Mouse (Mus musculus): ENCODE data around the gene Cd7. TPM values are rescaled to one million over a fixed set of nuclear protein-coding genes. Genes with fewer than 3 reads are reported as not detected.
"Not testable (repeated sequence)": the region's sequence is repeated elsewhere in the genome, so short reads cannot be mapped to it uniquely, and the experiment has no call there.

Gene Cd7
- not detected for total RNA-seq (2018; cell fraction: chromatin; rRNA removed)
- total RNA-seq (2018; cell fraction: cytosol; rRNA removed): 1 to 10 TPM in 3 of 26 experiments, under 1 TPM in 21, not detected in 2; 0.14 to 2.3 (median 0.50) TPM
- total RNA-seq (2018; cell fraction: nucleus; rRNA removed): under 1 TPM in 1 of 26 experiments, not detected in 25; 0.74 TPM
- 0.59 to 2.0 TPM in 2 of 3 replicates, not detected in the other for polyA plus RNA-seq (2018)

DNA sequence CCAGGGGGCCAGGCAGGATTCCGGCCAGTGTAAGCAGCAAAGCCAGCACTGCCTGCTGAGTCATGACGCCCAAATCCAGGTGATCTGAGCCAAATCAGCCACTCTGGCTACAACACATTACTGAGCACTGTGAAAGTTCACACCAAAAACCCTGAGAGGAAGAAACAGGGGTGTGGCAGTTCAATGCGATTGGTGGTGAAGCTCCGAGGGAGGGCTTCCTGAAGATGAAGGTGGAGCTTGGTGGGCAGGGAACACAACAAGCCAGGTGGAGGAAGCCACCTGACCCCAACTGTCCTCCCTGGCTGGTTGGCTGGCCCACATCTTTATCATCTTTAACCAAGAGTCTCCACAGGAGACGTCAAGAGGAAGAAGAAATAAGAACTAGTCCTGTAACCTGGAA is at the start of gene Cd7:
Gene Cd7, minus strand, starts transcription at position 117 of the 400 bp plus-strand sequence.
- H3K4me3 ChIP-seq (ENCODE audit: inconsistent target): no peak within 1 kb of the TSS
- no peaks in the 10 kb centered on the region for H3K36me3 ChIP-seq (ENCODE audit: inconsistent target)
- no peaks in the 10 kb centered on the region for H3K79me2 ChIP-seq (ENCODE audit: inconsistent target)
- no peak within 1 kb of the TSS for H3K27ac ChIP-seq
- WGBS (ENCODE audit: missing documents): 23% methylated on average over 5 of the region's 5 CpGs

DNA sequence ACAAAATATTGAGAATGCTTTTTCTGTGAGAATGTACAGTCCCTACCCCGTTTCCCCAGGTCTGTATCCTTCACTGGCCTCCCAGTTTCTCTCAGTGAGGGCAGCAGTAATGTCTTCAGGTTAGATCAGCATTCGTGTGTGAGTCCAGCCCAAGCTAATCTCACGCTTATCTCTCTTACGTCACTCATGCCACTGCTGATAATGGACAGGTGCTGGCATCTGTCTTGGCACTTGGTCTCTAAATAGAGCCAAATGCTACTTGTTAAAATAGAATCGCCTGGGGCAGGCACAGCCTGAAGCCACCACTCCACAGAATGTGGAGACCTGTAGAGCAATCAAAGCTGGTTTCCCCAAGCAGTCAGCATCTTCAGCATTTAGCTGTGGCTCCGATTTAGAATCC is 49.8 kb upstream of the Cd7 start:
- H3K27ac ChIP-seq: no peak overlapping the region
- no peaks in the 10 kb centered on the region for H3K36me3 ChIP-seq (ENCODE audit: inconsistent target)
- H3K4me3 ChIP-seq (ENCODE audit: inconsistent target): no peak overlapping the region
- WGBS (ENCODE audit: missing documents): 90% methylated on average over 6 of the region's 6 CpGs
- no peaks in the 10 kb centered on the region for H3K79me2 ChIP-seq (ENCODE audit: inconsistent target)

DNA sequence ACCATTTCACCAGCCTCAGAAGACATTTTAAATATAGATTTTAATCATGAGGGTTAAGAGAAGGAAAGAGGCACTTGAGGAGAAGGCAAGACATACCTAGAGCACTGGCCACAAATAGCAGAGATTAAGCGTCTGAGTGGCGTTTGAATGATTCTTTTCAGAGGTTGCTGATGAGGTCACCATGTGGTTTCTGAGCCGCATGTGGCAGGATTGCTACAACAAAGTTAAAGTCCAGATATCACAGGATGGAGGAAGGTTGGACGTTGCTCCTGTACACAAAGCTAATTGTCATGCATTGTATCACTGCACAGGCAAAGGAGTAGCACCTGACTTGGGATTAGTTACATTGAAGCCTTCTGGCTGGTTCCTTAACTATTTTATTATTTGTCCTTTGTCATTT is 47.1 kb upstream of the Cd7 start:
- 50% methylated on average over 4 of the region's 4 CpGs for WGBS (ENCODE audit: missing documents)

DNA sequence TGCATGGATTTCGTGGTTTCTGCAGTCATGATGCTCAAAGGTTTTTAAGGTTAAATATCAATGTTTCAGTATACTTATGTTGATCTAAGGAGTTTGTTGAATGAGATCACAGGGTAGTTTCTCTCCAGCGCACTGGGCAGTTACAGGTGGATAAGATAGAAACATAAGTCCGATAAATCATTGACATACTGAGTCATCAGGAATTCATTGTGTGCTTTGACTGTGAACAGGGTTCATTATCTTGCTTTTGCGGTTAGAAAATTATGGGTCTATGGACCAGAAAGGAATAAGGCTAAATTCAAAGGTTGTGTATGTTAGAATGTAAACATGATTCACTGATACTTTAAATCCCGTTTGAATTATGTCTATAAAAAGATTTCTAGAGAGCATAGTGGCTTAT is 46.0 kb upstream of the Cd7 start:
- WGBS (ENCODE audit: missing documents): 94% methylated on average over 5 of the region's 5 CpGs

More for the DNA sequence above, 47.1 kb upstream of the Cd7 start:
- no peak overlapping the region for H3K4me3 ChIP-seq (ENCODE audit: inconsistent target)
- no peaks in the 10 kb centered on the region for H3K79me2 ChIP-seq (ENCODE audit: inconsistent target)
- no peak overlapping the region for H3K27ac ChIP-seq
- no peaks in the 10 kb centered on the region for H3K36me3 ChIP-seq (ENCODE audit: inconsistent target)

DNA sequence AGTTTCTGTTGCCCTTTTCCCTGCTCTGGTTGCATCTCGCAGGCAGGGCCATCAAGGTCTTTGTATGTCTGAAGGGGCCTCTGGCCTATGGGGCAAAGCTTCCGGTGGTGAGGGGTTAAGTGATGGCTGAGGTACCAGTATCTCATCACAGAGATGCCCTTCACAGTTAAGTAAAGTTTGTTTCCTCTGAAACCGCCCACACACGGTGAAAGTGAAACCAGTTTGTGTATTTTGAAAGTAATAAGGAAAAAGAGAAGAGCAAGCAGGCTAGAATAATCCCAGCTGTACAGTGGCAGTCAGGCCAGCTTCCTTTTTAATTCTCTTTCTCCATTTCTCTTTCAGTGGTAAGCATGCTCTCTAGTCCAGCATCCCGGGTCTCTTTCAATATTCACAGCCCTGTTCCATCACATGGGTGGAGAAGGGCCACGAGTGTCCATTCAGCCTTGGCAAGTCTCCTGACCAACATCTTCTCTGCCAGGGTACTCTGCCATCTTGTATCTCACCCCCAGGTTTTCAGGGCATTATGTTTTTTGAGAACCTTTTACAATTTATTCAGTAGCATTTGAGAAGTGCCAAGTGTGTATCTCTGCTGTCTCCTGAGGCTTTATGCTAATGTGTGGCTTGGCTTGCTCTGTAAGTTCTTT is 43.8 kb upstream of the Cd7 start:
- Histone ChIP-seq H3K36me3 (ENCODE audit: inconsistent target) (no peaks in the 10 kb centered on the region), H3K79me2 (ENCODE audit: inconsistent target) (no peaks in the 10 kb centered on the region), H3K4me3 (ENCODE audit: inconsistent target) (peak overlapping the region; percentile 8; the same call in 1 of the 2 replicates), H3K27ac (peak overlapping the region; percentile 58)
- WGBS (ENCODE audit: missing documents): 3% methylated on average over 6 of the region's 6 CpGs

More for the DNA sequence above, 46.0 kb upstream of the Cd7 start:
- no peaks in the 10 kb centered on the region for H3K79me2 ChIP-seq (ENCODE audit: inconsistent target)
- H3K4me3 ChIP-seq (ENCODE audit: inconsistent target): no peak overlapping the region
- H3K27ac ChIP-seq: no peak overlapping the region
- H3K36me3 ChIP-seq (ENCODE audit: inconsistent target): no peaks in the 10 kb centered on the region

DNA sequence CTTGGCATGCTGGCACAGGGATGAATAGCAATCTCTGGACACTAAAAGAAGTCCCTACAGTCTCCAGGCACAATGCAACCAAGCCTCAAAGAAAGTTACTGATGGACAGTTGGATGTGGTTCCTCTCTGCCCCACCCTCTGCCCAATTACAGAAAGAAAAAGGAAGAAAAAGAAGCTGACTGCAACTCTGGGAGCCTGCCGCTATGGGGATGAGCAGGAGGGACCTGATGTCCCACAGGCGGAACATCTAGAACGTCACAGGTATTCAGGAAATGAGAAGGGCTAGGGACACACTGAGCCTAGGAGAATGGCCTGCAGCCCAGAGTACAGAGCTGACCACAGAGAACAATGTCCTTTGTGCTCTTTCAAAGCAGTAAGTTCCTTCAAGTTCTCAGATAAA is 43.0 kb upstream of the Cd7 start:
- 18% methylated on average over 3 of the region's 3 CpGs for WGBS (ENCODE audit: missing documents)
- peak overlapping the region; percentile 8; the same call in 1 of the 2 replicates for H3K4me3 ChIP-seq (ENCODE audit: inconsistent target)
- no peaks in the 10 kb centered on the region for H3K36me3 ChIP-seq (ENCODE audit: inconsistent target)
- H3K79me2 ChIP-seq (ENCODE audit: inconsistent target): no peaks in the 10 kb centered on the region
- peak overlapping the region; percentile 58 for H3K27ac ChIP-seq

DNA sequence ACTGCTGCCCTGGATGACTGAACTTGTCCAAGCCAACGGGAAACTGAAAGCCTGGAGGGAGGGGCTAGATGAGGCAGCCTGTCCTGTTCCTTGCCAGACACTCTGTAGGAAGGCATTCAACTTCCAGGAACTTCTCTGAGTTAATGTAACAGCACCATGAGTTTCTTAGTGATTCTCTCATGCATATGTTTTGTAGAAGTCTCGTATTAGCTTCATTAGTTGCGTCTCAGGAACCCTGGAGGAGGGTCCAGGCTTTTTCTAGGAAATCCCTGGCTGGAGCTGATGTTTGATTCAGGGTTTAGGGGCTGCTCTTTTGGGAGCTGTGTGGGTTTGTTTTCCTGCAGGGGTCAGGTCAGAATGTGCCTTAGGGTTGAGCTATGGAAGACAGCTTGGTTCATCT is 41.9 kb upstream of the Cd7 start, which contains the start of gene Sectm1a:
Gene Sectm1a, minus strand, starts transcription at position 101 of the 400 bp plus-strand sequence.
- Histone ChIP-seq H3K79me2 (ENCODE audit: inconsistent target) (no peaks in the 10 kb centered on the region), H3K4me3 (ENCODE audit: inconsistent target) (no peak within 1 kb of the TSS), H3K36me3 (ENCODE audit: inconsistent target) (no peaks in the 10 kb centered on the region), H3K27ac (no peak within 1 kb of the TSS)
- WGBS (ENCODE audit: missing documents): 83% methylated on average over 3 of the region's 3 CpGs

DNA sequence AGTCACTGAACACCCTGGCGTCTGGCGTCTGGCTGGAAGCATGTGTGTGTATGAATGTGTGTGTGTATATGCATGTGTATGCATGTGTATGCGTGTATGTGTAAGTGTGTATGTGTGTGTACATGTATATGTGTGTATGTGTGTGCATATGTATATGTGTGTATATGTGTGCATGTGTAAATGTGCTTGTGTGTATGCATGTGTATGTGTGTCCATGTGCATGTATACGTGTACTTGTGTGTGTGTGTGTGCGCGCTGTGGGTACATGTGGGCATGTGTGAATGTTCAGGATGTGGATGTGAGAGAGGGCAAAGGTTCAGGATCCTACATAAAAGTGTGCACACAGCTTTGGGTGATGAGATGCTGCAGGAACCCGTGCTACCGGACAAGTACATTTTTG is 41.1 kb upstream of the Cd7 start:
- H3K36me3 ChIP-seq (ENCODE audit: inconsistent target): no peaks in the 10 kb centered on the region
- no peak overlapping the region for H3K27ac ChIP-seq
- H3K79me2 ChIP-seq (ENCODE audit: inconsistent target): no peaks in the 10 kb centered on the region
- 89% methylated on average over 8 of the region's 8 CpGs for WGBS (ENCODE audit: missing documents)
- H3K4me3 ChIP-seq (ENCODE audit: inconsistent target): no peak overlapping the region

DNA sequence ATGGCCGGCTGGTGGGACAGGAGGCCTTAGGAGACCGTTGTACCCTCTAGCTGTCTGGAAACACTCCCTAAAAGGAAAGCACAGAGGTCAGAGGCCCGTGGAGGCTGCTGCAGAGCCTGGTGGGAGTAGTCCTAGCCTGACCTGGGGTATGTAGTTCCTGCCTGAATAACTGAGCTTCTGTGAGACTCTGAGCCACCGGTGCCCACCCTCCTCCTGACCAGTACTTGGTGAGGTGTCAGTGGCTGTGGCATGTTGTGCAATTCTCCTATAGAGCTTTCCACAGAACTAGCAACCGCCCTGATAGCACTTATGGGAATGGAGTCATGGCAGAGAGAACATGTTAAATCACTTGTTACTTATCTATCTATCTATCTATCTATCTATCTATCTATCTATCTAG is 36.4 kb upstream of the Cd7 start:
- no peak overlapping the region for H3K27ac ChIP-seq
- no peaks in the 10 kb centered on the region for H3K79me2 ChIP-seq (ENCODE audit: inconsistent target)
- 56% methylated on average over 5 of the region's 5 CpGs for WGBS (ENCODE audit: missing documents)
- no peak overlapping the region for H3K4me3 ChIP-seq (ENCODE audit: inconsistent target)
- H3K36me3 ChIP-seq (ENCODE audit: inconsistent target): no peaks in the 10 kb centered on the region

DNA sequence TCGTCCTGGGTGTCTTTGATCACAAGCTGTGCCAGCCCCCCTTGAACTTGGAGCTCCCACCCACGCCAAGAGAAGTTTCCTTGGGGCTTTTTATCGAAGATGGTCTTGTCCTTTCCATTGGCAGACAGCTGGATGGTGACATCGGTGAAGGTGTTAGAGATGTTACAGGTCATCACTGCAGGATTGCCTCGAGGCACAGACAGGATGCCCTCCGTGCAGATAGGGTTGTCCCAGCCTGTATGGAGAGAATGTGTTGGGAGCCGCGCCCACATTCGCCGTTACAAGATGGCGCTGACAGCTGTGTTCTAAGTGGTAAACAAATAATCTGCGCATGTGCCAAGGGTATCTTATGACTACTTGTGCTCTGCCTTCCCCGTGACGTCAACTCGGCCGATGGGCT is 30.4 kb upstream of the Cd7 start:
- not testable (repeated sequence) for H3K27ac ChIP-seq; H3K4me3 ChIP-seq (ENCODE audit: inconsistent target); H3K36me3 ChIP-seq (ENCODE audit: inconsistent target); H3K79me2 ChIP-seq (ENCODE audit: inconsistent target)
- WGBS (ENCODE audit: missing documents): 97% methylated on average over 11 of the region's 16 CpGs

DNA sequence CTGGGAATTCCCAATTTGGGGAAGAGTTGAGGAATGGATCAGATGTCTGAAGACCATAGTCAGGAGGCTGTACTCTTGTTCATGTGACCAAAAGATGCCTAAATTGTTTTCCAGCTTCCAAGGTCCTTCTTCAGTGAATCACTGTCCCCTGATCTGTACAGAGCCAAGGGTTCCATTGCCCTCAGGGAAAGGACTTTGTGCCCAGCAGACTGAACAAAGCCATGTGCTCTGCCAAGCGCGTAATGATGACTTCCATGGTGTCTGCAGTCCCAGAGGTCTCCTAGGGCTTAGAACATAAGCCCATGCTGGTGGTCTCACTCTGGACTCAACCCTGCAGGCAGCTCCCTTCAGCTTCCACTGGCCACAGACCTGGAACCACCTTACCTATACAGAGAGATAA is 28.7 kb upstream of the Cd7 start:
- Histone ChIP-seq H3K79me2 (ENCODE audit: inconsistent target) (no peaks in the 10 kb centered on the region), H3K27ac (no peak overlapping the region), H3K36me3 (ENCODE audit: inconsistent target) (no peaks in the 10 kb centered on the region), H3K4me3 (ENCODE audit: inconsistent target) (no peak overlapping the region)
- 95% methylated on average over 2 of the region's 2 CpGs for WGBS (ENCODE audit: missing documents)

DNA sequence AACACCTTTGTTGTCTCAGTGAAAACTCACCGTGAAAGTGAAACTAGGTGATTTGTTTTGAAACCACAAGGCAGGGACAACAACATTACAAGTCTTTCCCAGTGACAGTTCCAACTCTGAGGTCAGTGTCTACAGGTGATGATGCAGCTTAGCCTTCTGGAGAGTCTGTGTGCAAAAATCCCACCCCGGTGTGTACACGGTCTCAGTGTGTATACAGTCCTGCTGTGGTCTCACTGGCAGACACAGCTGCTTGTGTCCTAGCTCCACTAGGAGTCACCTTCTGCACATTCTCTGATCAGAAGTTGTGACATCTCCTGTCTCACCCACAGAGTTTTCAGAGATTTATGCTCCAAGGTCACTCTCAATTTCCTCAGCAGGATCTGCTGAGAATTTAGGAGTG is 25.0 kb upstream of the Cd7 start:
- no peaks in the 10 kb centered on the region for H3K79me2 ChIP-seq (ENCODE audit: inconsistent target)
- no peaks in the 10 kb centered on the region for H3K36me3 ChIP-seq (ENCODE audit: inconsistent target)
- 66% methylated on average over 3 of the region's 3 CpGs for WGBS (ENCODE audit: missing documents)
- H3K27ac ChIP-seq: no peak overlapping the region
- H3K4me3 ChIP-seq (ENCODE audit: inconsistent target): no peak overlapping the region

DNA sequence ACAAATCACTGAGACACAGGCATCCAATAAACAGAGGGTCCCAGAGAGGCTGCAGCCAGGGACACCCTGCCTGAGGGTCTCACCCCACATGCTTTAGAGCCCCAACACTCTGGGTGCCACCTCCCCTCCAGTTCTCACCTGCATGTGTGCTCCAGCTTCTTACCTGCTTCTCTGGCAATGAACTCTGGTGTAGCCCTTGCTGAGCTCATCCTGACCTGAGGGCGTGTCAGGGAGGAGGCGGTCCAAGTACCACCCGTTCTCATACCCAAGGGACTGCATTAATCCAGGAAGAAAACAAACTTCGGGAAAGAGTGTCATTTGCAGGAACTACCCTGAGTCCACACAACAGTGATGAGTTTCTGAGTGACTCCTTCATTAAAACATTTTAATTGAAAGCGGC is 24.2 kb upstream of the Cd7 start, which contains the start of gene Sectm1b:
Gene Sectm1b, minus strand, starts transcription at position 191 of the 400 bp plus-strand sequence.
- Histone ChIP-seq H3K27ac (no peak within 1 kb of the TSS), H3K36me3 (ENCODE audit: inconsistent target) (no peaks in the 10 kb centered on the region), H3K4me3 (ENCODE audit: inconsistent target) (no peak within 1 kb of the TSS), H3K79me2 (ENCODE audit: inconsistent target) (no peaks in the 10 kb centered on the region)
- WGBS (ENCODE audit: missing documents): 78% methylated on average over 5 of the region's 5 CpGs

DNA sequence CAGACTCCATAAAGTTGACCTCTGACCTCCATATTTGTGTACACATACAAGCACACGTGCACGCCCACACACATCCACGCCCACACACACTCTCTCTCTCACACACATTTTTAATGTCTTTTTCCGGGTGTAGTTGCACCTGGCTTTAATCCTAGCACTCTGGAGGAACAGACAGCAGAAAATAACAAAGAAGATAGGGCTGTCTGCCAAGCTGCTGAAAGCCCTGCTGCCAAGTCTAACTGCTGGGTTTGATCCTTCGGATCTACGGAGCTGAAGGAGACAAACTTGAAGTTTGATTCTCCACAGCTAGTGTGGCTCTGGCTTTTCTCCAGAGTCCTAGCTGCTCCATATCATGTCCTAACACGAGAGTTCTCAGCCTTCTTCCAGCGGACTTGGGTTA is 22.4 kb upstream of the Cd7 start:
- Histone ChIP-seq H3K27ac (no peak overlapping the region), H3K79me2 (ENCODE audit: inconsistent target) (no peaks in the 10 kb centered on the region), H3K4me3 (ENCODE audit: inconsistent target) (no peak overlapping the region), H3K36me3 (ENCODE audit: inconsistent target) (no peaks in the 10 kb centered on the region)
- WGBS (ENCODE audit: missing documents): 86% methylated on average over 8 of the region's 8 CpGs

DNA sequence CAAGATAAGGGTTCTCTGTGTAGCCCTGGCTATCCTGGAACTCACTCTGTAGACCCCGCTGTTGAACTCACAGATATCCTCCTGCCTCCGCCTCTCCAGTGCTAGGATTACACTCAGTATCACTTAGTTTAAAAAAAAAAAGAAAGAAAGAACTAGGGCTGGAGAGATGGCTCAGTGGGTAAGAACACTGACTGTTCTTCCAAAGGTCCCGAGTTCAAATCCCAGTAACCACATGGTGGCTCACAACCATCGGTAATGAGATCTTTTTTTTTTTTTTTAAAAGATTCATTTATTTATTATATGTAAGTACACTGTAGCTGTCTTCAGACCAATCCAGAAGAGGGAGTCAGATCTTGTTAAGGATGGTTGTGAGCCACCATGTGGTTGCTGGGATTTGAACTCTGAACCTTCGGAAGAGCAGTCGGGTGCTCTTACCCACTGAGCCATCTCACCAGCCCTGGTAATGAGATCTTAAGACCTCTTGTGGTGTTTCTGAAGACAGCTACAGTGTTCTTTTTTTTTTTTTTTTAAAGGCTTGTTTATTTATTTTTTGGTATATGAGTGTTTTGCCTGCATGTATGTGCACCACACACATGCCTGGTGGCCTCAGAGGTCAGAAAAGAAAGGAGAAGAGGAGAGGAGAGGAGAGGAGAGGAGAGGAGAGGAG is 21.3 kb upstream of the Cd7 start:
- 94% methylated on average over 2 of the region's 6 CpGs for WGBS (ENCODE audit: missing documents)
- H3K27ac ChIP-seq; H3K36me3 ChIP-seq (ENCODE audit: inconsistent target); H3K4me3 ChIP-seq (ENCODE audit: inconsistent target); H3K79me2 ChIP-seq (ENCODE audit: inconsistent target): not testable (repeated sequence)

Data from macrophage (primary cell).